Mouse (Mus musculus): Measurements from ENCODE around the gene 1700123K08Rik. TPM values are rescaled to one million over a fixed set of nuclear protein-coding genes. Genes with fewer than 3 reads are reported as not detected.
"Not testable (repeated sequence)": the region's sequence is repeated elsewhere in the genome, so short reads cannot be mapped to it uniquely, and the experiment has no call there.

The 1700123K08Rik gene
- polyA plus RNA-seq (2015; fragmentation: Nextera tagmentation; extraction: Ambion mirVana) = not detected in 2 replicates

- not testable (repeated sequence) for H3K4me1 ChIP-seq (replicated peaks); H3K9me3 ChIP-seq; ATAC-seq; H3K36me3 ChIP-seq; H3K4me3 ChIP-seq (replicated peaks); H3K9ac ChIP-seq (replicated peaks); H3K27ac ChIP-seq; H3K27me3 ChIP-seq; H3K4me2 ChIP-seq (replicated peaks)
- whole genome bisulfite sequencing = 81% methylated on average over 2 of the region's 2 CpGs
Measured at GRCm38 (mm10) chr5:138564612-138565011, at the start of gene 1700123K08Rik. TSS of gene 1700123K08Rik (minus strand) at chr5:138564712.

GRCm38 (mm10) chr5:138587396-138587795 lies 22.9 kb upstream of the 1700123K08Rik start:
- H3K9ac ChIP-seq (replicated peaks) = no peak overlapping the region
- peaks cover 13% of the 10 kb centered on the region; the same call in 1 of the 2 replicates for H3K9me3 ChIP-seq
- WGBS = 95% methylated on average over 6 of the region's 6 CpGs

GRCm38 (mm10) chr5:138571623-138572022 lies 7.1 kb upstream of the 1700123K08Rik start:
- H3K4me1 ChIP-seq (replicated peaks) = no peaks in the 10 kb centered on the region
- no peak for ATAC-seq
- WGBS = 51% methylated on average over 4 of the region's 4 CpGs
- H3K4me2 ChIP-seq (replicated peaks) = no peak overlapping the region
- no peak overlapping the region for H3K27ac ChIP-seq
- no peak overlapping the region for H3K4me3 ChIP-seq (replicated peaks)
- H3K9me3 ChIP-seq = no peaks in the 10 kb centered on the region
- H3K9ac ChIP-seq (replicated peaks) = no peak overlapping the region
- H3K27me3 ChIP-seq = no peaks in the 10 kb centered on the region
- H3K36me3 ChIP-seq = no peaks in the 10 kb centered on the region

More at GRCm38 (mm10) chr5:138587396-138587795, 22.9 kb upstream of the 1700123K08Rik start:
- no peak overlapping the region for H3K4me3 ChIP-seq (replicated peaks)
- ATAC-seq = no peak
- no peaks in the 10 kb centered on the region for H3K27me3 ChIP-seq
- H3K27ac ChIP-seq = no peak overlapping the region
- H3K36me3 ChIP-seq = no peaks in the 10 kb centered on the region
- no peaks in the 10 kb centered on the region for H3K4me1 ChIP-seq (replicated peaks)
- no peak overlapping the region for H3K4me2 ChIP-seq (replicated peaks)

GRCm38 (mm10) chr5:138552718-138553117 lies 11.8 kb downstream of the 1700123K08Rik start:
- H3K4me2 ChIP-seq (replicated peaks) = no peak overlapping the region
- no peak overlapping the region for H3K9ac ChIP-seq (replicated peaks)
- no peak overlapping the region for H3K27ac ChIP-seq
- no peak for ATAC-seq
- H3K36me3 ChIP-seq = no peaks in the 10 kb centered on the region
- 49% methylated on average over 1 of the region's 1 CpGs for WGBS
- no peak overlapping the region for H3K4me3 ChIP-seq (replicated peaks)
- no peaks in the 10 kb centered on the region for H3K27me3 ChIP-seq
- no peaks in the 10 kb centered on the region for H3K4me1 ChIP-seq (replicated peaks)
- H3K9me3 ChIP-seq = no peaks in the 10 kb centered on the region

- no peaks in the 10 kb centered on the region for H3K4me1 ChIP-seq (replicated peaks)
- no peaks in the 10 kb centered on the region for H3K36me3 ChIP-seq
- no peak overlapping the region for H3K9ac ChIP-seq (replicated peaks)
- H3K9me3 ChIP-seq = no peaks in the 10 kb centered on the region
- H3K27me3 ChIP-seq = no peaks in the 10 kb centered on the region
- no peak overlapping the region for H3K27ac ChIP-seq
- ATAC-seq = no peak
- no peak overlapping the region for H3K4me2 ChIP-seq (replicated peaks)
- H3K4me3 ChIP-seq (replicated peaks) = no peak overlapping the region
- WGBS = 82% methylated on average over 1 of the region's 1 CpGs
Measured at GRCm38 (mm10) chr5:138532491-138532890, 32.0 kb downstream of the 1700123K08Rik start.

Small RNA genes within 50 kb of the gene (microRNA-seq; reads per million reads assigned to microRNA genes)
- gene Gm24082 = not detected

Other genes with a start within 250 kb of the 1700123K08Rik start
- not detected in 2 replicates for gene Pvrig, start 222.8 kb downstream of the 1700123K08Rik start, polyA plus RNA-seq (2015; fragmentation: Nextera tagmentation; extraction: Ambion mirVana)
- gene Zfp157, start 123.2 kb downstream of the 1700123K08Rik start, polyA plus RNA-seq (2015; fragmentation: Nextera tagmentation; extraction: Ambion mirVana) = 76.3 and 77.6 TPM in 2 replicates
- gene Zfp68, start 55.0 kb upstream of the 1700123K08Rik start, polyA plus RNA-seq (2015; fragmentation: Nextera tagmentation; extraction: Ambion mirVana) = 91.2 and 95.3 TPM in 2 replicates
- gene A430033K04Rik, start 58.1 kb upstream of the 1700123K08Rik start, polyA plus RNA-seq (2015; fragmentation: Nextera tagmentation; extraction: Ambion mirVana) = 22.7 and 24.4 TPM in 2 replicates
- gene Fam20c, start 189.8 kb upstream of the 1700123K08Rik start, polyA plus RNA-seq (2015; fragmentation: Nextera tagmentation; extraction: Ambion mirVana) = 32.9 and 38.0 TPM in 2 replicates